Mouse (Mus musculus): Measurements from ENCODE around the gene Itgb8.

Gene Itgb8

DNA sequence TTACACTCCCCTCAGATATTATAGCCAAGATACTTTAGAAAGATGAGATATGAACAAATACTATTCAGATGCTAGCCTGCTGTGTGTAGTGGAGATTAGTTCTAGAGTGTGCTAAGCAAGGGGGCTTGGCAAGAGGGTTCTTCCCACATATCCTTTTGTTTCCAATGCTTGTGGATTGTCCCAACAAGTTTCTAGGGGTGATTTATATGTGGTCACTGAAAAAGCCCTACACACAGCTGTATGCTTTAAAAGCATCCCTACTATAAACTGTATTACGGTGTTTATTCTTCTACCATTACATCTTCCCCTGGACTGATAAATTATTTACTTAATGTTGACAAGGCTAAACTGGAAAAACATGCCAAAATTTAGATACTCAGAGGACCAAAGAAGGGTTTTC lies 92.6 kb downstream of the Itgb8 start:
- no peak for DNase-seq (ENCODE audit: low spot score in 2 of 2)

DNA sequence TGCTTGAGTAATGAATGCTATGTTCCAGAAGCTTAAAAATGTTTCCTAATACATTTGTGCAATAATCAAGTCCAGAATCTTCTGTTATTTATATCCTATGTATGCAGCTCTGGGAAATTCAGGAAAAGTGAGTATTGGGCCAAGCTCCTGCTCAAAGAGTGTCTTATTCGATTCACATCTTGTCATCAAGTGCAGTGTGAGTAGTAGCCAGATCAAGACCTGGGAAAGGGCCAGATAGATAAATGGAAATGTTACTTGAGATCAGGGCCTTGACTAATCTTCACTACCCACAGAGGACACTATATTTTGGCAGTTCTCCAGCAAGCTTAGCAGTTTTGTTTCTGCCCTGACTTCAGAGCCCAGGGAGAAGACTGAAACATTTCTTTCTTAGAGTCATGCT lies 100.7 kb downstream of the Itgb8 start:
- DNase-seq (ENCODE audit: low spot score in 2 of 2): no peak

GRCm38 (mm10) chr12:119113522-119114135 lies 125.0 kb downstream of the Itgb8 start:
- no peak for DNase-seq (ENCODE audit: low spot score in 2 of 2)

- no peak for DNase-seq (ENCODE audit: low spot score in 2 of 2)
Measured at GRCm38 (mm10) chr12:119110091-119110490, 128.5 kb downstream of the Itgb8 start.
